Mouse (Mus musculus) stomach, postnatal 0 days (tissue): ENCODE results near the gene Tmsb15l.
"Not testable (repeated sequence)": the region's sequence is repeated elsewhere in the genome, so short reads cannot be mapped to it uniquely, and the experiment has no call there.

Experiments
- CTCF ChIP-seq: IDR thresholded peaks from 2 replicates; pipeline ENCODE4 v1.5.1; 2016; ENCODE audit warnings: antibody characterized with exemption, low read depth, mild to moderate bottlenecking, moderate library complexity
- EP300 ChIP-seq: optimal IDR thresholded peaks from 2 replicates; pipeline ENCODE3; 2016; ENCODE audit warnings: antibody characterized with exemption

DNA sequence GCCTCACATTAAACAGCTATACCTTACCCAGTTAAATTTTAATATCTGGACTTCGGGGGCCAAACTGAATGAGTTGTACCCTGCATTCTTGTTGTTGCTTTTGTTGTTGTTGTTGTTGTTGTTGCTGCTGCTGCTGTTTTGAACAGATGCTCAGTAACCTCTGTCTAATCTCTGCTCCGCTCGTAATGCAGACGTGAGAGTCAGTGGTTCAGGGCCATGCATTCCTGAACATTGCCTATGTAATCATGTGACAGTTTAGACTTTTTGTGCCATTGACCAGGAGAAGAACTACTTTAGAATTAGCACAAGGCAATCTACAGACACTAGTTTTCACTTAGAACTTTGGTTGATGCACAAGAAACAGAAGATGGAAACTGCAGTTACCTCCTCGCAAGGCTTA lies 18.4 kb downstream of the Tmsb15l start:
- not testable (repeated sequence) for TF ChIP-seq CTCF, EP300
